Mouse (Mus musculus): Measurements from ENCODE around the gene Wdr1. TPM values are rescaled to one million over a fixed set of nuclear protein-coding genes. Genes with fewer than 3 reads are reported as not detected.

The Wdr1 gene
- polyA plus RNA-seq, 2 experiments = 42.5 to 74.4 TPM

GRCm38 (mm10) chr5:38522977-38523376 lies 40.0 kb downstream of the Wdr1 start:
- Histone ChIP-seq H3K4me2 (ENCODE audit: low read depth) (no peak overlapping the region), H3K4me1 (replicated peaks; ENCODE audit: control insufficient read depth in 2 of 2, insufficient read depth in 2 of 2, low read length in 1 of 2) (no peaks in the 10 kb centered on the region), H3K27ac (no peak overlapping the region), H3K9me3 (ENCODE audit: control insufficient read depth, low read length) (no peaks in the 10 kb centered on the region), H3K36me3 (replicated peaks; ENCODE audit: control insufficient read depth, insufficient read depth, low read depth) (peaks cover 6% of the 10 kb centered on the region), H3K27me3 (ENCODE audit: control insufficient read depth, insufficient read depth, low read length) (no peaks in the 10 kb centered on the region), H3K9ac (replicated peaks) (no peak overlapping the region), H3K4me3 (ENCODE audit: insufficient read depth in 1 of 2, low read depth in 2 of 2, low read length in 2 of 2) (no peak overlapping the region)
- no peak for DNase-seq (ENCODE audit: low read depth in 3 of 3, low spot score in 3 of 3)
- TF ChIP-seq CTCF (IDR thresholded peaks at IDR 0.05; ENCODE audit: low read depth) = no peak
- no peak for TF ChIP-seq EP300 (IDR thresholded peaks at IDR 0.05; ENCODE audit: low read depth)
- ATAC-seq (ENCODE audit: insufficient read depth) = no peak
- WGBS (ENCODE audit: insufficient replicate concordance) = 87% methylated on average over 5 of the region's 5 CpGs

GRCm38 (mm10) chr5:38520838-38521237 lies 42.2 kb downstream of the Wdr1 start:
- no peaks in the 10 kb centered on the region; the same call in 1 of the 2 replicates for H3K36me3 ChIP-seq (replicated peaks; ENCODE audit: control insufficient read depth, insufficient read depth, low read depth)
- no peak overlapping the region for H3K9ac ChIP-seq (replicated peaks)
- H3K27me3 ChIP-seq (ENCODE audit: control insufficient read depth, insufficient read depth, low read length) = no peaks in the 10 kb centered on the region
- WGBS (ENCODE audit: insufficient replicate concordance) = 44% methylated on average over 1 of the region's 1 CpGs
- no peak for ATAC-seq (ENCODE audit: insufficient read depth)
- H3K4me2 ChIP-seq (ENCODE audit: low read depth) = no peak overlapping the region
- DNase-seq (ENCODE audit: low read depth in 3 of 3, low spot score in 3 of 3) = no peak
- H3K27ac ChIP-seq = no peak overlapping the region
- no peaks in the 10 kb centered on the region for H3K4me1 ChIP-seq (replicated peaks; ENCODE audit: control insufficient read depth in 2 of 2, insufficient read depth in 2 of 2, low read length in 1 of 2)
- H3K4me3 ChIP-seq (ENCODE audit: insufficient read depth in 1 of 2, low read depth in 2 of 2, low read length in 2 of 2) = no peak overlapping the region
- no peak for TF ChIP-seq CTCF (IDR thresholded peaks at IDR 0.05; ENCODE audit: low read depth)
- TF ChIP-seq EP300 (IDR thresholded peaks at IDR 0.05; ENCODE audit: low read depth) = no peak
- no peaks in the 10 kb centered on the region for H3K9me3 ChIP-seq (ENCODE audit: control insufficient read depth, low read length)

DNA sequence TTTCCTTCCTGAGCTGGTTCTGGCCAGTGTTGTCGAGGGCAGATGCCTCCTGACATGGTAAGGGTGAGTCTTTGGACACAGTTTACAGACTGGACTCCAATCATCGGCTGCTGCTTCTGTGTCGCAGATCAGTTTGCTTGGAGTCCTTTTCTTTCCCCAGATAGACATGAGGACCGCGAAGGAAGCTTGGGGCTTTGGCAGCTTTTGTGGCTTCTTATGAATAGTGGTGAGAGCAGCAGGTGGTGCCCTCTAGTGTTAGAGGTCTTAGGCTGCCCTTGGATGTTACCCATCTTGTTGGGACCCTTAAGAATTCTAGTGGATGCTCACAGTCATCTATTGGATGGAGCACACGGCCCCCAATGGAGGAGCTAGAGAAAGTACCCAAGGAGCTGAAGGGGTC lies 46.8 kb downstream of the Wdr1 start:
- Histone ChIP-seq H3K9ac (replicated peaks) (no peak overlapping the region), H3K4me2 (ENCODE audit: low read depth) (no peak overlapping the region), H3K4me3 (ENCODE audit: insufficient read depth in 1 of 2, low read depth in 2 of 2, low read length in 2 of 2) (no peak overlapping the region), H3K4me1 (replicated peaks; ENCODE audit: control insufficient read depth in 2 of 2, insufficient read depth in 2 of 2, low read length in 1 of 2) (peaks cover under 1 to 15% of the 10 kb centered on the region in 2 experiments; a peak in 2 of 4 replicates), H3K9me3 (ENCODE audit: control insufficient read depth, low read length) (no peaks in the 10 kb centered on the region), H3K27ac (no peak overlapping the region), H3K36me3 (replicated peaks; ENCODE audit: control insufficient read depth, insufficient read depth, low read depth) (peaks cover 4% of the 10 kb centered on the region), H3K27me3 (ENCODE audit: control insufficient read depth, insufficient read depth, low read length) (no peaks in the 10 kb centered on the region)
- peak in 1 of 3 experiments; percentile 49 for DNase-seq (ENCODE audit: low read depth in 3 of 3, low spot score in 3 of 3)
- TF ChIP-seq EP300 (IDR thresholded peaks at IDR 0.05; ENCODE audit: low read depth) (no peak), CTCF (IDR thresholded peaks at IDR 0.05; ENCODE audit: low read depth) (peak; percentile 75)
- peak; percentile 49; the same call in 1 of the 2 replicates for ATAC-seq (ENCODE audit: insufficient read depth)
- WGBS (ENCODE audit: insufficient replicate concordance) = 20% methylated on average over 6 of the region's 6 CpGs

DNA sequence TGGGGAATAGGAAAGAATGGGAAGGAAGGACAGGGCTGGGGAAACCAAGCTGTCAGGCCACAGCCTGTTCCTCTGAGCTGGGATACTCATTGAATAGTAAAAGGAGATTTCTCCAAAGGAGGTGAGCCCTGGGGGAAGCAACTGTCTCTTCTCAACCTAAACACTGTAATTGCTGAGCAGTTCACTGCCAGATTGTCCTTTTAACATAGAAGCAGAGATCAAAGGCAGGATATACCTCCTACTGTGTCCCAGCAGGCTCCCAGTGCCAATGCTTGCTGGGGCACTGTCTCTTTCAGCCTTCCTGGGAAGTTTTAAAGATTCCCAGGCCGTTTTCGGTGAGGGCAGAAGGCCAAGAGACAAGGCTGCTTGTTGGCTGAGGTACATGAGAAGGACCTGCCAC lies 50.0 kb downstream of the Wdr1 start:
- no peaks in the 10 kb centered on the region for H3K27me3 ChIP-seq (ENCODE audit: control insufficient read depth, insufficient read depth, low read length)
- H3K36me3 ChIP-seq (replicated peaks; ENCODE audit: control insufficient read depth, insufficient read depth, low read depth) = peaks cover 7% of the 10 kb centered on the region
- H3K4me3 ChIP-seq (ENCODE audit: insufficient read depth in 1 of 2, low read depth in 2 of 2, low read length in 2 of 2) = no peak overlapping the region
- TF ChIP-seq CTCF (IDR thresholded peaks at IDR 0.05; ENCODE audit: low read depth) (no peak), EP300 (IDR thresholded peaks at IDR 0.05; ENCODE audit: low read depth) (no peak)
- WGBS (ENCODE audit: insufficient replicate concordance) = 35% methylated on average over 2 of the region's 2 CpGs
- DNase-seq (ENCODE audit: low read depth in 3 of 3, low spot score in 3 of 3) = no peak
- H3K4me1 ChIP-seq (replicated peaks; ENCODE audit: control insufficient read depth in 2 of 2, insufficient read depth in 2 of 2, low read length in 1 of 2) = peaks cover 10 to 41% of the 10 kb centered on the region in 2 experiments; a peak in 3 of 4 replicates
- no peak overlapping the region for H3K4me2 ChIP-seq (ENCODE audit: low read depth)
- no peaks in the 10 kb centered on the region for H3K9me3 ChIP-seq (ENCODE audit: control insufficient read depth, low read length)
- no peak overlapping the region; the same call in 1 of the 2 replicates for H3K9ac ChIP-seq (replicated peaks)
- no peak for ATAC-seq (ENCODE audit: insufficient read depth)
- H3K27ac ChIP-seq = no peak overlapping the region

GRCm38 (mm10) chr5:38509568-38509967 lies 53.5 kb downstream of the Wdr1 start:
- H3K36me3 ChIP-seq (replicated peaks; ENCODE audit: control insufficient read depth, insufficient read depth, low read depth) = peaks cover 7% of the 10 kb centered on the region
- 14% methylated on average over 4 of the region's 4 CpGs for WGBS (ENCODE audit: insufficient replicate concordance)
- H3K27ac ChIP-seq = peak overlapping the region; percentile 93
- peak overlapping the region; percentile 59 to 95 for H3K4me3 ChIP-seq (ENCODE audit: insufficient read depth in 1 of 2, low read depth in 2 of 2, low read length in 2 of 2)
- H3K4me2 ChIP-seq (ENCODE audit: low read depth) = peak overlapping the region; percentile 70
- no peaks in the 10 kb centered on the region for H3K27me3 ChIP-seq (ENCODE audit: control insufficient read depth, insufficient read depth, low read length)
- peak; percentile 84 to 87 (median 85) for DNase-seq (ENCODE audit: low read depth in 3 of 3, low spot score in 3 of 3)
- TF ChIP-seq EP300 (IDR thresholded peaks at IDR 0.05; ENCODE audit: low read depth) (peak; percentile 99), CTCF (IDR thresholded peaks at IDR 0.05; ENCODE audit: low read depth) (no peak)
- no peaks in the 10 kb centered on the region for H3K9me3 ChIP-seq (ENCODE audit: control insufficient read depth, low read length)
- peaks cover 33 to 71% of the 10 kb centered on the region in 2 experiments for H3K4me1 ChIP-seq (replicated peaks; ENCODE audit: control insufficient read depth in 2 of 2, insufficient read depth in 2 of 2, low read length in 1 of 2)
- peak; percentile 93 for ATAC-seq (ENCODE audit: insufficient read depth)
- H3K9ac ChIP-seq (replicated peaks) = peak overlapping the region; percentile 67
